Mouse (Mus musculus) brown adipose tissue, adult 24 weeks (tissue): Measurements from ENCODE around the gene Tmem132c. TPM values are rescaled to one million over a fixed set of nuclear protein-coding genes. Genes with fewer than 3 reads are reported as not detected.

ENCODE experiments used
- H3K27ac ChIP-seq: fragments of 200-500 bp; replicated peaks from 2 replicates; pipeline ENCODE4 v1.5.1; 2012; ENCODE audit warnings: low read depth, mild to moderate bottlenecking, low read length
- H3K4me1 ChIP-seq: fragments of 200-500 bp; 2 replicates; pipeline ENCODE4 v1.6.1; 2012; ENCODE audit warnings: low read length, mixed read lengths; ENCODE audit not compliant: control insufficient read depth, insufficient read depth, insufficient read length
- H3K4me3 ChIP-seq: fragments of 200-500 bp; 2 replicates; pipeline ENCODE4 v1.5.1; 2012; ENCODE audit warnings: low read depth, mild to moderate bottlenecking, low read length, moderate library complexity; ENCODE audit not compliant: insufficient read depth
- polyA plus RNA-seq: library from polyadenylated mRNA; stranded (reverse); fragments of >200 nt; gene quantifications from 2 replicates; pipeline ENCODE4 v1.2.4, GENCODE M21; 2012; ENCODE audit not compliant: missing spikeins, insufficient read depth, insufficient read length

Tmem132c gene
- polyA plus RNA-seq, 1 experiment = not detected

DNA sequence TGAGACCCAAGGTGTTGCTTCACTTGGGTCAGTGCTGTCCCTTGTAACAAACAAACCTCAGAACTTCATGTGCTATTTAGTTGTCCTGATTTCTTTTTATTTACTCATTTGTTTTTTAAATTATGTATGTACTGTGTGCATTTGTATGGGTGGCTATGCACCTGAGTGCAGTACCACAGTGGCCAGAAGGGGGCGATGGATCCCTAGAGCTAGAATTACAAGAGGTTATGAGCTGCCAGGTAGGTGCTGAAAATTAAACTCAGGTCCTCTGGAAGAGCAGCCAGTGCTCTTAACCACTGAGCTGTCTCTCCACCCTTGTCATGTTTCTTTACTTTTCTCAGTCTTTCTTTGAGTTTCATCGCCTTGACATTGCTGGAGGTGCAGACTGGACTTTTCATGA lies 11.7 kb downstream of the Tmem132c start:
- no peak overlapping the region for H3K27ac ChIP-seq
- H3K4me3 ChIP-seq = no peak overlapping the region
- no peaks in the 10 kb centered on the region for H3K4me1 ChIP-seq

- no peak overlapping the region for H3K27ac ChIP-seq
- no peak overlapping the region for H3K4me3 ChIP-seq
- H3K4me1 ChIP-seq = no peaks in the 10 kb centered on the region
Observed at GRCm38 (mm10) chr5:127256947-127257610, 15.5 kb downstream of the Tmem132c start.

DNA sequence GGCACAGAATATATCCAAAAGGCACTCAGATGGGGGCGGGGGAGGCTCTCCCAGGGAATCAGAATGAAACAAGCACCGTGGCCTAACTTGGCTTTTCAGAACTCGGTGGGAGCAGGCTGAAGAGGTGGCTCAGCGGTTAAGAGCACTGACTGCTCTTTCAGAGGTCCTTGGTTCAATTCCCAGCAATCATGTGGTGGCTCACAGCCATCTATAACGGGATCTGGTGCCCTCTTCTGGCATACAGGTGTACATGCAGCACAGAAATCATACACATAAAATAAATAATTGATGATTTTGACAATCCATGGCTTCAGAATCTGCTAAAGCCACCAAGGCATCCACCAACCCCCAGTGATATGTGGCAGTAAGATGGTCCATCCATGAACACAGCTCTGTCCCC lies 20.5 kb downstream of the Tmem132c start:
- no peak overlapping the region for H3K4me3 ChIP-seq
- no peaks in the 10 kb centered on the region for H3K4me1 ChIP-seq
- no peak overlapping the region for H3K27ac ChIP-seq

DNA sequence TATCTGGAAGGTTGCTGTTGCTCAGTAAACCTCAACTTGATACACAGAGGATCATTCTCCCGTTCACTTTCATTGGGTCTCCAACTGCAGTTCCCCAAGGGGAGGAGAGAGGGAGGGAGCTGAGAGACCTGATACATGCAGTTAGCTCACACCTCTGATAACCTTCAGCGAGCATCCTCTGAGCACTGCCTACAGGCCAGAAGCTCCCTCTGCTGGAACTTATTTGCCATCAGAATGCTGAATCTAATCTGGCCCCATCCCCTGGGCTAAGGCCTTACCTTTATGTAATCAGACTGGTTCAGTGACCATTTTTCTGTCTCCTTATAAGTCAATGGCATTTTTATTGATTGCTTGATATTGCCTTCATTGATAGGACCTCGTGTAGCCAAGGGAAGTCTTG lies 29.5 kb downstream of the Tmem132c start:
- H3K4me3 ChIP-seq = no peak overlapping the region

DNA sequence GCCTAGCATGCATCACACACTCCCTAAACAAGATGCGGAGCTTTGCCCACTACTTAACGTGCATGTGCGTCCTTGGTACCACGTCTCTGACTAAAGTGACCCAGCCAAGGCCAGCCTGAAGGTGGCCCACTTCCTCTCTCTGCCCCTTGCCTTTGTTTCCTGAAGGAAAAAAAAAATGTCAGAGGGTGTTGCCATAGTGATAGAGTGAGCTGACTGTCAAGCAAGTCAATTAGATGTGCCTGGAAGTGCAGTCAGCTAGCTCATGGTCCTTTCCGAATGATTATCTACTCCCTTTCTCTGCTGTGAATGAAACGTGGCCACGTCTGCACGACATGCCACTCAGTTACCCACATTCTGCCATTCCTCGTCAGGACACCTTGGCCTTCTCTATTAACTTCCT lies 37.9 kb downstream of the Tmem132c start:
- Histone ChIP-seq H3K4me3 (no peak overlapping the region), H3K27ac (no peak overlapping the region), H3K4me1 (no peaks in the 10 kb centered on the region)

More for the DNA sequence above, 29.5 kb downstream of the Tmem132c start:
- Histone ChIP-seq H3K27ac (no peak overlapping the region), H3K4me1 (no peaks in the 10 kb centered on the region)

DNA sequence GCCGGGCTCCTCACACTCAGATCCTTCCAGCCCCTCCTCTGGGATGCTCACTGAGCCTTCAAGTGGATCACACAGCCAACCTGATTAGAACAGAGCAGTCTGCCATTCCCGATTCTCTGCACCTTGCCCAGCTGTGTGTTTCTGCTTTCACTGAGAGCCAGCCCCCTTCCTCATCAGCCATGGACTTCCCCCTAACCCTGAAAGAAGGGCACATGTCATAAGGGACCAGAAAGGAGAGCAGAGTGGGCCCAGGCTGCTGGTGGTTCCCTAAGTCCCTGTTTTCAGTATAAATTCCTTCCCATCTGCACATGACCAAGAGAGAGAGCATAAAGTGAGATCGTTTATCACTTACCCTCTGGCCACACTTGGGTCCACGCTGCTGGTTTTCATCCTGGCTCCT lies 39.6 kb downstream of the Tmem132c start:
- no peak overlapping the region for H3K27ac ChIP-seq
- no peak overlapping the region for H3K4me3 ChIP-seq
- no peaks in the 10 kb centered on the region for H3K4me1 ChIP-seq

DNA sequence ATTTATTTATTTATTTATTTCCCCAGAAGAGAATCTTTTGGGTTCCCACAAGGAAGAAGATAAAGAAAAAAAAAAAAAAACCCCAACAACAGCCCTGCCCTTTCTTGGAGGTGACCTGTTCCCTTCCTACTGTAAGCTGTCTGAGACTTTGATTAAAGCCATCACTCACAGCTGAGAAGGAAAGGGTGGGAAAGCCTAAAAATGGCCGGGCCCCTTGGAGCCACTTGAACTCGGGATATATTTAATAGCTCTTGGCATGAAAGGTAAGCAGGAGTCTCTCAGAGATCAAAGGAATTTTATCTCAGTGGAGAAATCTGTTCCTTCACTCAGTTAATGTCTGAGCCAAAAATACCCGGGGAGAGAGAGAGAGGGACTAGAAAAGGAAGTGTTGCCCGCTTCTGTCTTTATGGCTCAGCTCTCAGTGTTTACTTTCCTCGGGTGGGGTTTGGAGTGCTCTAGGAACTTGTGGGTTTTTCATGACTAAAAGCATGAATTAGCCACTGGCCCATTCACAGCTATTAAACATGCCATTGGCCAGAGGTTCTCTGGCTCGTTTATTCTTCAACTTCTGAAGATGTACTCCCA lies 41.0 kb downstream of the Tmem132c start:
- Histone ChIP-seq H3K27ac (no peak overlapping the region), H3K4me1 (no peaks in the 10 kb centered on the region), H3K4me3 (no peak overlapping the region)

DNA sequence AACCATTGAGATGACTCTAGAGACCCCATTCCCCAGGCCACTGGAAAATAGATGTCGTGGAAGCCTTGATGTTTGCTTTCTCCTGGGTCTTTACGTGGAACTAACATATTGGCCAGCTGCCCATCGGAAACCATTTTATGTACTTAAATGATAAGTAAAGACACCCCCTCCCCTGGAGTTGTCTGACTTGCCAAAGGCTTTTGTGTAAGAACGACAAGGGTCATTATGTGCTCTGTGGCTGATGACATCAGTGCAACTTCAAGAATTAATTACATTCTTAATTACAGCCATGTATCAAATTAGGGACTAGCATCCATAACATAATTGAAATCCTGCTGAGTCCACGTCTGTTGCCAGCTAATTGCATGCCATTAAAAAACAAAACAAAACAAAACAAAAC lies 45.3 kb downstream of the Tmem132c start:
- no peak overlapping the region for H3K4me3 ChIP-seq
- no peak overlapping the region for H3K27ac ChIP-seq
- H3K4me1 ChIP-seq = no peaks in the 10 kb centered on the region

DNA sequence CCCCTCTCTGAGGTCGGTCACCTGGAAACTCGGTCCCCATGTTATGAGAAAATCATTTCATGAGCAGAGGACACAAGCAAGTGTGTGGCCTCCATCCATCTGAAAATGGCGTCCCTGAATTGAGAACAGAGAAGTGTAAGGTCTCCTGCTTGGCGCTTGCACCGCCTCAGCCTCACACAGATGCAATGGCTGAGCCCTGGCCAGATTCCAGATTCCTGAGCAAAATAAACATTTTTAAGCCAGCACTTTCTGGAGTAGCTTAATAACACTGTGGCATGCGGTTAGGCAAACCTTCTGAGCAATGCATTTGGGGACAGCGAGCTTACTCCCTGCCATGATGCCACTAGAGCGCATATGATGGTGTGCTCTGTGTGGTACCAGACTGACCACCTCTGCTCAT lies 48.1 kb downstream of the Tmem132c start:
- Histone ChIP-seq H3K27ac (no peak overlapping the region), H3K4me1 (no peaks in the 10 kb centered on the region), H3K4me3 (no peak overlapping the region)

DNA sequence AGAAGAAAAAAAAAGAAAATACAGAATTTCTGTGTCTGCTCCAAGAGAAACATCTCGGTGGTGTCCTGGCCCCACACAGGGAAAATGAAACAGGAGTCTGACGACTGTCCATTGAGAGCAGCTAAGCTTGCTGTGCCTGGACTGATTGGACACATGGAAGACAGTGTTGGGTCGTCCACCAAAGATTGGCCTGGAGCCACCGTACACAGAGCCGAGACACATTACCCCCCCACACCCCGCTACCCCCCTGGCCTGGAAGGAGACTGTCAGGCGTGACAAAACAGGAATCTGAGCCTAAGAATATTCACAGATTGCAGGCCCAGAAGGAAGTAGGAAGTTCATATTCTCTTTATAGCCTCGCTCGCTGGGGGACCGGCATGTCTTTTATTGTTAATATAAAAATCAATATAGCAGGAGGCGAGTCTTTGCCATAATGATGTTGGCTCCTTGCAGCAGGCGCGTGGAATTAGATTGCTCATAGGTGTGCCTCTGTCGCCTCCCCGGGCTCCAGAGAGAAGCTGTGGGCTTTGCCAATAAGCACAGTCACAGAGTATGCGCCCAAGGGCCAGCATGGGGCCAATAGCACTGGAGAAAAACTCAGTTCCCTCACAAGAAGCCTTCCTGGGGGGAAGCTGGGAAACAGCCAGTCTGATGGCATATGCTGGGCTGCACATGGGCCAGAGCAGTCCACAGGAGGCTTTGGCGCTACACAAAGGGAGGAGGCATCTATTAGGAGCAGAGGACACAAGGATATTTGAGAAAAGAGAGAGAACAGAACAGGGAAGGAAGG lies 49.0 kb downstream of the Tmem132c start:
- no peaks in the 10 kb centered on the region for H3K4me1 ChIP-seq
- H3K4me3 ChIP-seq = 0 out of 2 replicates have a peak overlapping the region, but pooled peaks have one; percentile 14
- no peak overlapping the region for H3K27ac ChIP-seq

- Histone ChIP-seq H3K4me3 (no peak overlapping the region), H3K4me1 (no peaks in the 10 kb centered on the region)
Observed at GRCm38 (mm10) chr5:127291581-127291980, 50.0 kb downstream of the Tmem132c start.

GRCm38 (mm10) chr5:127293698-127294097 lies 52.1 kb downstream of the Tmem132c start:
- H3K4me1 ChIP-seq = no peaks in the 10 kb centered on the region
- no peak overlapping the region for H3K4me3 ChIP-seq
- H3K27ac ChIP-seq = no peak overlapping the region

More at GRCm38 (mm10) chr5:127291581-127291980, 50.0 kb downstream of the Tmem132c start:
- no peak overlapping the region for H3K27ac ChIP-seq

GRCm38 (mm10) chr5:127297461-127297860 lies 55.9 kb downstream of the Tmem132c start:
- Histone ChIP-seq H3K4me1 (no peaks in the 10 kb centered on the region), H3K27ac (no peak overlapping the region), H3K4me3 (no peak overlapping the region)

GRCm38 (mm10) chr5:127298060-127298459 lies 56.5 kb downstream of the Tmem132c start:
- Histone ChIP-seq H3K4me1 (no peaks in the 10 kb centered on the region), H3K4me3 (no peak overlapping the region)

DNA sequence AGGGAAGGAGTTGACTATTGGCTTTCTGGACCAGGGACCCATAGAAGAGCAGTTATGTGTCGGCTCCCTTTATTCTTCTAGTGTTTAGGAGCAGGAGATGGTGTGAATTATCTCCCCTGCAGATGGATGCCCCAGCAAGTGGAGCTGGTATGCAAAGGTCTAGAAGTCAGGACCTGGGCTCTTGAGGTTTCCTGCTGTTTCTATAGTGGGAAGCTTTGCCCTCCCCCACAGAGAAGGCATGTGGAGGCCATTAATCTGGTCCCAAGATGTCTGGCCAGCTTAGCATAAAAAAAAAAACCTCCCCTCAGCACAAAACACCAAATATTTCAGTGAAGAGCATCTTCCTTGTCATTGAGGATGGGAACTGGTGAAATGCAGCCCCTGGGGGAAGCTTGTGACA lies 57.4 kb downstream of the Tmem132c start:
- Histone ChIP-seq H3K4me1 (no peaks in the 10 kb centered on the region), H3K27ac (no peak overlapping the region), H3K4me3 (no peak overlapping the region)

More at GRCm38 (mm10) chr5:127298060-127298459, 56.5 kb downstream of the Tmem132c start:
- H3K27ac ChIP-seq = no peak overlapping the region
